Comparison of ENCODE assay signal across 16 mouse cellular contexts in genomic region chr9:73068688-73069087, GRCm38 (mm10). TPM values are rescaled to one million over a fixed set of nuclear protein-coding genes. Genes with fewer than 3 reads are reported as not detected.
DNase-seq lines count a peak whose midpoint lies in the region; ATAC-seq and TF ChIP-seq lines count a peak whose summit lies in the region.
"Had no signal": no experiment of that assay in that cellular context is flagged by ENCODE, and none has a peak within 500 bp of the region (broad histone marks: within the 10 kb centered on the region; RNA-seq: fewer than 3 reads in every experiment).

No protein-coding gene starts in this region.

- no peak for ATAC-seq in heart, embryonic 16.5 days (replicated peaks; ENCODE audit: extremely low read depth, insufficient read depth, low FRiP score)
- no peak for ATAC-seq in midbrain, embryonic 11.5 days (ENCODE audit: low FRiP score)
- ATAC-seq in midbrain, embryonic 14.5 days (ENCODE audit: low FRiP score, low TSS enrichment): no peak
- ATAC-seq in lung, embryonic 16.5 days (ENCODE audit: low read depth): peak; percentile 61; the same call in 1 of the 2 replicates
- ATAC-seq in stomach, postnatal 0 days (ENCODE audit: low FRiP score, low TSS enrichment): peak; percentile 78
- ATAC-seq: Patski had no signal

- H3K9me3 ChIP-seq in heart, embryonic 16.5 days (replicated peaks; ENCODE audit: control insufficient read depth, low read length): no peaks in the 10 kb centered on the region; the same call in 1 of the 2 replicates
- no peaks in the 10 kb centered on the region for H3K9me3 ChIP-seq in midbrain, embryonic 11.5 days (ENCODE audit: control insufficient read depth, low read length)
- no peaks in the 10 kb centered on the region for H3K9me3 ChIP-seq in midbrain, embryonic 14.5 days (ENCODE audit: control insufficient read depth, low read length)
- H3K9me3 ChIP-seq in lung, embryonic 16.5 days (ENCODE audit: control insufficient read depth, low read length): peaks cover 2% of the 10 kb centered on the region; the same call in 1 of the 2 replicates
- no peaks in the 10 kb centered on the region for H3K9me3 ChIP-seq in stomach, postnatal 0 days (ENCODE audit: control insufficient read depth, low read length)

- 64% methylated on average over 6 of the region's 6 CpGs for WGBS in heart, embryonic 16.5 days
- WGBS in midbrain, embryonic 11.5 days: 92% methylated on average over 6 of the region's 6 CpGs
- 93% methylated on average over 6 of the region's 6 CpGs for WGBS in midbrain, embryonic 14.5 days
- 64% methylated on average over 6 of the region's 6 CpGs for WGBS in lung, embryonic 16.5 days
- WGBS in stomach, postnatal 0 days: 49% methylated on average over 6 of the region's 6 CpGs

- H3K4me2 ChIP-seq in heart, embryonic 16.5 days (ENCODE audit: low read depth, low read length): no peak overlapping the region
- H3K4me2 ChIP-seq in midbrain, embryonic 11.5 days: no peak overlapping the region
- no peak overlapping the region for H3K4me2 ChIP-seq in midbrain, embryonic 14.5 days (ENCODE audit: low read length)
- no peak overlapping the region for H3K4me2 ChIP-seq in lung, embryonic 16.5 days (ENCODE audit: low read depth, low read length)
- no peak overlapping the region for H3K4me2 ChIP-seq in stomach, postnatal 0 days (replicated peaks; ENCODE audit: low read depth)
- H3K4me2 ChIP-seq: hindbrain, embryonic 14.5 days had no signal

- no peak overlapping the region for H3K4me3 ChIP-seq in heart, embryonic 16.5 days (ENCODE audit: low read length)
- no peak overlapping the region for H3K4me3 ChIP-seq in midbrain, embryonic 11.5 days (ENCODE audit: low read depth, low read length)
- H3K4me3 ChIP-seq in midbrain, embryonic 14.5 days (replicated peaks; ENCODE audit: low read depth, low read length): no peak overlapping the region
- no peak overlapping the region for H3K4me3 ChIP-seq in lung, embryonic 16.5 days (ENCODE audit: low read length)
- H3K4me3 ChIP-seq in stomach, postnatal 0 days (ENCODE audit: low read depth, low read length): no peak overlapping the region

- H3K4me1 ChIP-seq in heart, embryonic 16.5 days (ENCODE audit: control insufficient read depth, insufficient read depth, low read length): peaks cover 9% of the 10 kb centered on the region
- no peaks in the 10 kb centered on the region for H3K4me1 ChIP-seq in midbrain, embryonic 11.5 days (ENCODE audit: control insufficient read depth, insufficient read depth, low read length)
- 0 out of 2 replicates have a peak, but pooled peaks cover 4% of the 10 kb centered on the region for H3K4me1 ChIP-seq in midbrain, embryonic 14.5 days (ENCODE audit: control insufficient read depth, insufficient read depth, low read length)
- H3K4me1 ChIP-seq in lung, embryonic 16.5 days (replicated peaks; ENCODE audit: control insufficient read depth, insufficient read depth, low read length): peaks cover 14% of the 10 kb centered on the region
- H3K4me1 ChIP-seq in stomach, postnatal 0 days (replicated peaks; ENCODE audit: control insufficient read depth, insufficient read depth): peaks cover 7% of the 10 kb centered on the region; the same call in 1 of the 2 replicates

- TF ChIP-seq EP300 in stomach, postnatal 0 days (optimal IDR thresholded peaks at IDR 0.05): no peak

- H3K36me3 ChIP-seq in heart, embryonic 16.5 days (ENCODE audit: control insufficient read depth, insufficient read depth): no peaks in the 10 kb centered on the region
- no peaks in the 10 kb centered on the region for H3K36me3 ChIP-seq in midbrain, embryonic 11.5 days (ENCODE audit: control insufficient read depth, insufficient read depth, low read length)
- no peaks in the 10 kb centered on the region for H3K36me3 ChIP-seq in midbrain, embryonic 14.5 days (ENCODE audit: control insufficient read depth, insufficient read depth, low read length)
- no peaks in the 10 kb centered on the region for H3K36me3 ChIP-seq in lung, embryonic 16.5 days (ENCODE audit: control insufficient read depth, insufficient read depth, low read length)
- H3K36me3 ChIP-seq in stomach, postnatal 0 days (ENCODE audit: control insufficient read depth, insufficient read depth, low read length): no peaks in the 10 kb centered on the region

- no peak for TF ChIP-seq CTCF in stomach, postnatal 0 days (IDR thresholded peaks at IDR 0.05; ENCODE audit: low read depth)

- H3K27me3 ChIP-seq in heart, embryonic 16.5 days (ENCODE audit: control insufficient read depth, insufficient read depth, low read length): no peaks in the 10 kb centered on the region
- no peaks in the 10 kb centered on the region for H3K27me3 ChIP-seq in midbrain, embryonic 11.5 days (ENCODE audit: control insufficient read depth, insufficient read depth, low read length)
- no peaks in the 10 kb centered on the region for H3K27me3 ChIP-seq in midbrain, embryonic 14.5 days (ENCODE audit: control insufficient read depth, insufficient read depth, low read length)
- no peaks in the 10 kb centered on the region for H3K27me3 ChIP-seq in lung, embryonic 16.5 days (ENCODE audit: control insufficient read depth, insufficient read depth, low read depth, low read length)
- H3K27me3 ChIP-seq in stomach, postnatal 0 days (ENCODE audit: control insufficient read depth, insufficient read depth, low read length): no peaks in the 10 kb centered on the region
- H3K27me3 ChIP-seq: Patski had no signal

- H3K27ac ChIP-seq in heart, embryonic 16.5 days (ENCODE audit: low read length): peak overlapping the region; percentile 59
- no peak overlapping the region for H3K27ac ChIP-seq in midbrain, embryonic 11.5 days (ENCODE audit: low read depth, low read length)
- no peak overlapping the region for H3K27ac ChIP-seq in midbrain, embryonic 14.5 days (replicated peaks; ENCODE audit: low read depth, low read length)
- H3K27ac ChIP-seq in lung, embryonic 16.5 days (ENCODE audit: low read length): peak overlapping the region; percentile 66
- H3K27ac ChIP-seq in stomach, postnatal 0 days (replicated peaks): peak overlapping the region; percentile 87
- H3K27ac ChIP-seq: hindbrain, embryonic 14.5 days had no signal

- H3K9ac ChIP-seq in heart, embryonic 16.5 days (ENCODE audit: low read length): no peak overlapping the region
- no peak overlapping the region for H3K9ac ChIP-seq in midbrain, embryonic 11.5 days (ENCODE audit: low read length)
- no peak overlapping the region for H3K9ac ChIP-seq in midbrain, embryonic 14.5 days (replicated peaks; ENCODE audit: low read length)
- no peak overlapping the region for H3K9ac ChIP-seq in lung, embryonic 16.5 days (ENCODE audit: low read length)
- H3K9ac ChIP-seq in stomach, postnatal 0 days (ENCODE audit: low read length): no peak overlapping the region
- H3K9ac ChIP-seq: hindbrain, embryonic 14.5 days had no signal

- DNase-seq in heart, adult 11 months: no peak
- DNase-seq in midbrain, embryonic 11.5 days (ENCODE audit: low spot score, missing footprints): peak; percentile 73
- DNase-seq in midbrain, embryonic 14.5 days: no peak
- peak; percentile 53 for DNase-seq in stomach, postnatal 0 days (ENCODE audit: low spot score)
- DNase-seq in thymus, postnatal 0 days (ENCODE audit: low spot score): no peak
- no peak for DNase-seq in right cerebral cortex, postnatal 14 days
- DNase-seq: adrenal gland, postnatal 10 days; gastrocnemius, postnatal 10 days had no signal

RNA-seq across cellular contexts. Expression of gene Rab27a, which starts 24.0 kb away (rescaled TPM):
- polyA plus RNA-seq in heart, embryonic 16.5 days (2015; fragmentation: Nextera tagmentation; extraction: Ambion mirVana): 7.7 and 11.5 TPM in 2 replicates
- polyA plus RNA-seq in midbrain, embryonic 11.5 days (2014; fragmentation: Nextera tagmentation; extraction: Ambion mirVana): 0.52 and 0.55 TPM in 2 replicates
- 0.74 and 1.0 TPM in 2 replicates for polyA plus RNA-seq in midbrain, embryonic 14.5 days (2014; fragmentation: Nextera tagmentation; extraction: Ambion mirVana)
- 11.1 and 13.2 TPM in 2 replicates for polyA plus RNA-seq in lung, embryonic 16.5 days (2015; fragmentation: Nextera tagmentation; extraction: Ambion mirVana)
- polyA plus RNA-seq in stomach, postnatal 0 days (2015; fragmentation: Nextera tagmentation; extraction: Ambion mirVana): 22.5 and 22.7 TPM in 2 replicates
- polyA plus RNA-seq in thymus, postnatal 0 days (2015; fragmentation: Nextera tagmentation; extraction: Ambion mirVana): 41.8 and 43.9 TPM in 2 replicates

RNA-seq across cellular contexts. Expression of gene Pigb, which starts 28.5 kb away (rescaled TPM):
- 7.2 and 7.5 TPM in 2 replicates for polyA plus RNA-seq in heart, embryonic 16.5 days (2015; fragmentation: Nextera tagmentation; extraction: Ambion mirVana)
- polyA plus RNA-seq in midbrain, embryonic 11.5 days (2014; fragmentation: Nextera tagmentation; extraction: Ambion mirVana): 18.3 and 19.0 TPM in 2 replicates
- polyA plus RNA-seq in midbrain, embryonic 14.5 days (2014; fragmentation: Nextera tagmentation; extraction: Ambion mirVana): 13.6 and 16.8 TPM in 2 replicates
- polyA plus RNA-seq in lung, embryonic 16.5 days (2015; fragmentation: Nextera tagmentation; extraction: Ambion mirVana): 12.1 and 14.7 TPM in 2 replicates
- polyA plus RNA-seq in stomach, postnatal 0 days (2015; fragmentation: Nextera tagmentation; extraction: Ambion mirVana): 7.7 and 8.7 TPM in 2 replicates
- polyA plus RNA-seq in thymus, postnatal 0 days (2015; fragmentation: Nextera tagmentation; extraction: Ambion mirVana): 6.3 and 6.9 TPM in 2 replicates

RNA-seq across cellular contexts. Expression of gene Khdc3, which starts 32.9 kb away (rescaled TPM):
- polyA plus RNA-seq in heart, embryonic 16.5 days (2015; fragmentation: Nextera tagmentation; extraction: Ambion mirVana): 0.18 TPM in 1 of 2 replicates, not detected in the other
- polyA plus RNA-seq in midbrain, embryonic 11.5 days (2014; fragmentation: Nextera tagmentation; extraction: Ambion mirVana): not detected in 2 replicates
- 0.23 and 0.24 TPM in 2 replicates for polyA plus RNA-seq in midbrain, embryonic 14.5 days (2014; fragmentation: Nextera tagmentation; extraction: Ambion mirVana)
- 0.15 TPM in 1 of 2 replicates, not detected in the other for polyA plus RNA-seq in lung, embryonic 16.5 days (2015; fragmentation: Nextera tagmentation; extraction: Ambion mirVana)
- not detected in 2 replicates for polyA plus RNA-seq in stomach, postnatal 0 days (2015; fragmentation: Nextera tagmentation; extraction: Ambion mirVana)
- polyA plus RNA-seq in thymus, postnatal 0 days (2015; fragmentation: Nextera tagmentation; extraction: Ambion mirVana): 0.60 and 0.64 TPM in 2 replicates
- polyA plus RNA-seq: limb, embryonic 11.5 days; Patski had no signal

RNA-seq across cellular contexts. Expression of gene Gm20509, which starts 33.6 kb away (rescaled TPM):
- polyA plus RNA-seq in heart, embryonic 16.5 days (2015; fragmentation: Nextera tagmentation; extraction: Ambion mirVana): not detected in 2 replicates
- not detected in 2 replicates for polyA plus RNA-seq in midbrain, embryonic 11.5 days (2014; fragmentation: Nextera tagmentation; extraction: Ambion mirVana)
- polyA plus RNA-seq in midbrain, embryonic 14.5 days (2014; fragmentation: Nextera tagmentation; extraction: Ambion mirVana): not detected in 2 replicates
- not detected in 2 replicates for polyA plus RNA-seq in lung, embryonic 16.5 days (2015; fragmentation: Nextera tagmentation; extraction: Ambion mirVana)
- polyA plus RNA-seq in stomach, postnatal 0 days (2015; fragmentation: Nextera tagmentation; extraction: Ambion mirVana): not detected in 2 replicates
- not detected in 2 replicates for polyA plus RNA-seq in thymus, postnatal 0 days (2015; fragmentation: Nextera tagmentation; extraction: Ambion mirVana)
- polyA plus RNA-seq: CD4-positive, CD25-positive, alpha-beta regulatory T cell, adult 4 months; cortical plate, adult 2 months; hindbrain, embryonic 14.5 days; limb, embryonic 11.5 days; Patski; urinary bladder, adult 2 months had no signal

RNA-seq across cellular contexts. Expression of gene Rsl24d1, which starts 44.5 kb away (rescaled TPM):
- polyA plus RNA-seq in heart, embryonic 16.5 days (2015; fragmentation: Nextera tagmentation; extraction: Ambion mirVana): 78.8 and 86.3 TPM in 2 replicates
- polyA plus RNA-seq in midbrain, embryonic 11.5 days (2014; fragmentation: Nextera tagmentation; extraction: Ambion mirVana): 172 and 184 TPM in 2 replicates
- polyA plus RNA-seq in midbrain, embryonic 14.5 days (2014; fragmentation: Nextera tagmentation; extraction: Ambion mirVana): 121 and 122 TPM in 2 replicates
- 88.0 and 91.7 TPM in 2 replicates for polyA plus RNA-seq in lung, embryonic 16.5 days (2015; fragmentation: Nextera tagmentation; extraction: Ambion mirVana)
- polyA plus RNA-seq in stomach, postnatal 0 days (2015; fragmentation: Nextera tagmentation; extraction: Ambion mirVana): 55.6 and 56.3 TPM in 2 replicates
- polyA plus RNA-seq in thymus, postnatal 0 days (2015; fragmentation: Nextera tagmentation; extraction: Ambion mirVana): 159 and 161 TPM in 2 replicates

Comparison
In these comparisons a context has a peak if more than half of its experiments do, and no peak if none do; other contexts are left out.
1. DNase-seq: peak in midbrain, embryonic 11.5 days (single experiment) and stomach, postnatal 0 days (single experiment); none in heart, adult 11 months (single experiment), midbrain, embryonic 14.5 days (single experiment), thymus, postnatal 0 days (single experiment) and right cerebral cortex, postnatal 14 days (single experiment).
2. ATAC-seq: peak in lung, embryonic 16.5 days (single experiment) and stomach, postnatal 0 days (single experiment); none in heart, embryonic 16.5 days (single experiment), midbrain, embryonic 11.5 days (single experiment) and midbrain, embryonic 14.5 days (single experiment).
3. H3K27ac ChIP-seq: peak in heart, embryonic 16.5 days (single experiment), lung, embryonic 16.5 days (single experiment) and stomach, postnatal 0 days (single experiment); none in midbrain, embryonic 11.5 days (single experiment) and midbrain, embryonic 14.5 days (single experiment).